Mouse (Mus musculus) kidney, postnatal 10 days (tissue): ENCODE data around the gene Tdrd1.

ENCODE experiments used
- DNase-seq: peaks from one replicate; pipeline ENCODE4 v3.0.0; 2021; ENCODE audit warnings: mixed read lengths

Gene Tdrd1

DNA sequence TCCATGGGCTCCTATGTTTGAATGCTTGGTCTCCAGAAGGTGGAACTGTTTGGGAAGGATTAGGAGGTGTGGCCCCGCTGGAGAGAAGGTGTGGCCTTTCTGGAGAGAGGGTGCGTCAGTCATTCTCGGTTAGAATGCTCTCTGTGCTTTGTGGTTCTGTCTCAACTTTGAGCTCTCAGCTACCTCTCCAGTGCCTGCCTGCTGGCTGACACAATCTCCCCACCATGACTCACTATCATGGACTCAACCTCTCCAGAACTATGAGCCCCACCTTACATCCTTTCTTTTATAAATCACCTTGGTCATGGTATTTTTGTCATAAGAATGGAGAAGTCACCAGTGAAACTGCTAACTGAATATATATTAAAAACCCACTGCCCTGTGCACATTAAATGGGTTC lies 88.6 kb downstream of the Tdrd1 start:
- no peak for DNase-seq

GRCm38 (mm10) chr19:56915084-56915483 lies 89.1 kb downstream of the Tdrd1 start:
- peak; percentile 73 for DNase-seq
